ENCODE assay signal across 23 mouse cellular contexts in genomic region chr6:134123474-134123873, GRCm38 (mm10).
"Had no signal": no experiment of that assay in that cellular context is flagged by ENCODE, and none has a peak within 500 bp of the region (broad histone marks: within the 10 kb centered on the region; RNA-seq: fewer than 3 reads in every experiment).

No protein-coding gene starts in this region.

- H3K4me3 ChIP-seq: heart, embryonic 10.5 days; heart, embryonic 12.5 days; hindbrain, embryonic 10.5 days; hindbrain, embryonic 12.5 days; kidney, embryonic 15.5 days; left cerebral cortex, adult 2 months; limb, embryonic 10.5 days; limb, embryonic 12.5 days had no signal

- H3K27me3 ChIP-seq: heart, embryonic 12.5 days; hindbrain, embryonic 12.5 days; kidney, embryonic 15.5 days; limb, embryonic 12.5 days had no signal

- H3K4me2 ChIP-seq: heart, embryonic 12.5 days; hindbrain, embryonic 12.5 days; hindbrain, embryonic 14.5 days; kidney, embryonic 15.5 days; limb, embryonic 12.5 days had no signal

- H3K36me3 ChIP-seq: hindbrain, embryonic 12.5 days; kidney, embryonic 15.5 days had no signal

- H3K9ac ChIP-seq: forebrain, postnatal 0 days; heart, embryonic 12.5 days; hindbrain, embryonic 12.5 days; hindbrain, embryonic 14.5 days; kidney, embryonic 15.5 days; limb, embryonic 12.5 days had no signal

- H3K27ac ChIP-seq: heart, embryonic 10.5 days; hindbrain, embryonic 10.5 days; hindbrain, embryonic 12.5 days; hindbrain, embryonic 14.5 days; kidney, embryonic 15.5 days; kidney, postnatal 0 days; left cerebral cortex, adult 2 months; limb, embryonic 10.5 days; limb, embryonic 12.5 days had no signal

- H3K9me3 ChIP-seq: heart, embryonic 10.5 days; heart, embryonic 12.5 days; hindbrain, embryonic 10.5 days; hindbrain, embryonic 12.5 days; kidney, embryonic 15.5 days; limb, embryonic 10.5 days; limb, embryonic 12.5 days had no signal

- ATAC-seq: forebrain, postnatal 0 days; hindbrain, embryonic 16.5 days; intestine, embryonic 16.5 days had no signal

- DNase-seq: forebrain, postnatal 0 days; gastrocnemius, postnatal 14 days; heart, adult 18-20 months; heart, postnatal 10 days; heart, postnatal 4 days; kidney, adult 11 months; kidney, adult 2 months; kidney, adult 9 months; kidney, postnatal 14 days; kidney, postnatal 36 days; layer of hippocampus, adult 9-11 months had no signal
